Mouse (Mus musculus): ENCODE measurements at regions not wholly inside any gene's neighbourhood (a gene's known extent, or its start where the extent isn't known, plus 50 kb on each side); places are given as distances from the start of the nearest gene placed in this dataset.

- Histone ChIP-seq H3K9ac (ENCODE audit: insufficient read depth, low read depth) (no peak overlapping the region), H3K36me3 (replicated peaks in 1 of 2; ENCODE audit: control insufficient read depth in 1 of 2, insufficient read depth in 1 of 2, low read length in 1 of 2) (no peaks in the 10 kb centered on the region), H3K27ac (ENCODE audit: insufficient read depth, low read depth) (no peak overlapping the region), H3K27me3 (replicated peaks) (no peaks in the 10 kb centered on the region), H3K4me2 (ENCODE audit: insufficient read depth, low read depth, poor library complexity, severe bottlenecking) (no peak overlapping the region), H3K4me3 (replicated peaks in 1 of 3; ENCODE audit: low read depth in 2 of 3, low read length in 2 of 3, poor library complexity in 1 of 3) (no peak overlapping the region), H3K9me3 (replicated peaks; ENCODE audit: low read length) (peaks cover 46% of the 10 kb centered on the region), H3K4me1 (ENCODE audit: control insufficient read depth in 1 of 2, insufficient read depth in 2 of 2) (no peaks in the 10 kb centered on the region), H3K79me2 (replicated peaks; ENCODE audit: control insufficient read depth, extremely low read depth, insufficient read depth, poor library complexity, severe bottlenecking) (no peaks in the 10 kb centered on the region)
- TF ChIP-seq E2F4 (IDR thresholded peaks at IDR 0.05; ENCODE audit: insufficient replicate concordance, low read depth, low read length), result no peak
- TF ChIP-seq NRF1 (IDR thresholded peaks at IDR 0.05; ENCODE audit: low read depth, low read length), result no peak
- TF ChIP-seq USF2 (conservative IDR thresholded peaks at IDR 0.05; ENCODE audit: low read depth, low read length), result no peak
- TF ChIP-seq POLR2AphosphoS2 (IDR thresholded peaks at IDR 0.05; ENCODE audit: low read depth, low read length), result no peak
- TF ChIP-seq JUN (IDR thresholded peaks at IDR 0.05; ENCODE audit: insufficient read depth, low read depth, low read length), result no peak
- no peak for TF ChIP-seq ZC3H11A (IDR thresholded peaks at IDR 0.05; ENCODE audit: low read depth, low read length)
- TF ChIP-seq MAX (IDR thresholded peaks at IDR 0.05; ENCODE audit: low read length), result no peak
- TF ChIP-seq NELFE (IDR thresholded peaks at IDR 0.05; ENCODE audit: low read depth, low read length), result no peak
- no peak for TF ChIP-seq RAD21 (IDR thresholded peaks at IDR 0.05; ENCODE audit: low read depth, low read length)
- no peak for TF ChIP-seq ZNF384 (IDR thresholded peaks at IDR 0.05; ENCODE audit: low read depth, low read length)
- no peak for TF ChIP-seq HCFC1 (IDR thresholded peaks at IDR 0.05; ENCODE audit: low read depth, low read length)
- no peak for TF ChIP-seq SMC3 (IDR thresholded peaks at IDR 0.05; ENCODE audit: low read depth, low read length)
- TF ChIP-seq MYC (IDR thresholded peaks at IDR 0.05; ENCODE audit: low read depth, low read length), result no peak
- TF ChIP-seq TBP (conservative IDR thresholded peaks at IDR 0.05; ENCODE audit: low read depth, low read length), result no peak
- dilution Hi-C loops (cut with MboI; ENCODE audit: extremely low pct_ligation_motif_present, extremely low pct_unique_long_range_greater_than_20kb, low sequenced_read_pairs), result no loop called here
- DNase-seq (ENCODE audit: extremely low read depth), result no peak
- in situ Hi-C loops (cut with MboI; ENCODE audit: low pct_ligation_motif_present, low pct_unique_long_range_greater_than_20kb, low sequenced_read_pairs), result no loop called here
These were observed 434.3 kb downstream of the Cmpk2 start for GRCm38 (mm10) chr12:26903073-26903893.

- Histone ChIP-seq H3K4me3 (replicated peaks in 1 of 3; ENCODE audit: low read depth in 2 of 3, low read length in 2 of 3, poor library complexity in 1 of 3) (no peak overlapping the region), H3K4me1 (ENCODE audit: control insufficient read depth in 1 of 2, insufficient read depth in 2 of 2) (no peaks in the 10 kb centered on the region), H3K79me2 (replicated peaks; ENCODE audit: control insufficient read depth, extremely low read depth, insufficient read depth, poor library complexity, severe bottlenecking) (no peaks in the 10 kb centered on the region), H3K36me3 (replicated peaks in 1 of 2; ENCODE audit: control insufficient read depth in 1 of 2, insufficient read depth in 1 of 2, low read length in 1 of 2) (no peaks in the 10 kb centered on the region), H3K9me3 (replicated peaks; ENCODE audit: low read length) (peaks cover 61% of the 10 kb centered on the region), H3K9ac (ENCODE audit: insufficient read depth, low read depth) (no peak overlapping the region), H3K27ac (ENCODE audit: insufficient read depth, low read depth) (no peak overlapping the region), H3K4me2 (ENCODE audit: insufficient read depth, low read depth, poor library complexity, severe bottlenecking) (no peak overlapping the region), H3K27me3 (replicated peaks) (no peaks in the 10 kb centered on the region)
- no peak for DNase-seq (ENCODE audit: extremely low read depth)
- TF ChIP-seq CTCF (conservative IDR thresholded peaks at IDR 0.05 in 1 of 2, IDR thresholded peaks at IDR 0.05 in 1 of 2; ENCODE audit: low read depth in 2 of 2, low read length in 2 of 2) (no peak), POLR2A (IDR thresholded peaks at IDR 0.05; ENCODE audit: low read depth, low read length) (no peak), CHD2 (IDR thresholded peaks at IDR 0.05; ENCODE audit: low read length) (no peak), EP300 (IDR thresholded peaks at IDR 0.05; ENCODE audit: low read length) (no peak), RCOR1 (conservative IDR thresholded peaks at IDR 0.05; ENCODE audit: low read depth, low read length) (no peak), ETS1 (conservative IDR thresholded peaks at IDR 0.05; ENCODE audit: low read depth, low read length) (no peak), SIN3A (IDR thresholded peaks at IDR 0.05; ENCODE audit: low read length) (no peak), NELFE (IDR thresholded peaks at IDR 0.05; ENCODE audit: low read depth, low read length) (no peak), BHLHE40 (IDR thresholded peaks at IDR 0.05; ENCODE audit: low read depth, low read length) (no peak), ZC3H11A (IDR thresholded peaks at IDR 0.05; ENCODE audit: low read depth, low read length) (no peak), MXI1 (IDR thresholded peaks at IDR 0.05; ENCODE audit: low read depth, low read length) (no peak), USF1 (IDR thresholded peaks at IDR 0.05; ENCODE audit: low read depth, low read length) (no peak), NRF1 (IDR thresholded peaks at IDR 0.05; ENCODE audit: low read depth, low read length) (no peak), SMC3 (IDR thresholded peaks at IDR 0.05; ENCODE audit: low read depth, low read length) (no peak), UBTF (IDR thresholded peaks at IDR 0.05; ENCODE audit: low read depth, low read length) (no peak), HCFC1 (IDR thresholded peaks at IDR 0.05; ENCODE audit: low read depth, low read length) (no peak), MAFK (IDR thresholded peaks at IDR 0.05; ENCODE audit: insufficient replicate concordance, low read length) (no peak)
- in situ Hi-C loops (cut with MboI; ENCODE audit: low pct_ligation_motif_present, low pct_unique_long_range_greater_than_20kb, low sequenced_read_pairs) (no loop called here), dilution Hi-C loops (cut with MboI; ENCODE audit: extremely low pct_ligation_motif_present, extremely low pct_unique_long_range_greater_than_20kb, low sequenced_read_pairs) (no loop called here)
These were observed 422.2 kb downstream of the Cmpk2 start for GRCm38 (mm10) chr12:26891190-26891589.
